Mouse (Mus musculus) small intestine, adult 2 months (tissue): ENCODE measurements around the gene Cry2.

Source experiments
- CTCF ChIP-seq: fragments of 200-500 bp; IDR thresholded peaks from 2 replicates; pipeline ENCODE4 v1.5.1; 2012; ENCODE audit warnings: low read depth, mild to moderate bottlenecking, control low read depth, inconsistent platforms, low read length, moderate library complexity, mixed read lengths; ENCODE audit not compliant: insufficient replicate concordance, insufficient read length; ENCODE audit errors: extremely low read depth
- POLR2A ChIP-seq: fragments of 200-500 bp; IDR thresholded peaks from 2 replicates; pipeline ENCODE4 v1.6.1; 2012; ENCODE audit warnings: low read depth, mild to moderate bottlenecking, control low read depth, inconsistent platforms, low read length, moderate library complexity

DNA sequence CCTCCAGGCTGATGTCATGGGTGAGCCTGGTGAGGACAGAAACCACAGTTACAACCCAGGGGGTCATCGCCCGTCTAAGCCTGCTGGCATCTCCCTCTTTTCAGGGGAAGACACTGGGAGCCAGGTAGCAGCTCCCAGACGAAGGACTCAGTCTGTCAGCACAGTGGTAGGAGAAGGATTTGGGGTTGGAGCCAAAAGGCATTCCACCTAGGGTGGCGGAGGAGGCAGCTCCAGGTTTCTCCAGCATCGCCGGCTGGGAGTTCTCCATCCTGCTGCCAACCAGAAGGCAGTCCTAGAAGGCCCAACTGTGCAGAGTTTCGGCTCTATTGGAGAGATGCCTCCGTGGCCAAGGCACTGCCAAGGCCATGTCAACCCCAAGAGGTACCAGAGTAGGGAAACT lies 42.7 kb downstream of the Cry2 start:
- no peak for TF ChIP-seq CTCF
- no peak for TF ChIP-seq POLR2A
